Mouse (Mus musculus) induced T-regulatory cell, adult 2 months (primary cell): Measurements from ENCODE around the gene Pdgfc.

Source experiments
- DNase-seq: peaks from one replicate; pipeline ENCODE4 v3.0.0-alpha.2; 2012; ENCODE audit warnings: low read depth

Gene Pdgfc

DNA sequence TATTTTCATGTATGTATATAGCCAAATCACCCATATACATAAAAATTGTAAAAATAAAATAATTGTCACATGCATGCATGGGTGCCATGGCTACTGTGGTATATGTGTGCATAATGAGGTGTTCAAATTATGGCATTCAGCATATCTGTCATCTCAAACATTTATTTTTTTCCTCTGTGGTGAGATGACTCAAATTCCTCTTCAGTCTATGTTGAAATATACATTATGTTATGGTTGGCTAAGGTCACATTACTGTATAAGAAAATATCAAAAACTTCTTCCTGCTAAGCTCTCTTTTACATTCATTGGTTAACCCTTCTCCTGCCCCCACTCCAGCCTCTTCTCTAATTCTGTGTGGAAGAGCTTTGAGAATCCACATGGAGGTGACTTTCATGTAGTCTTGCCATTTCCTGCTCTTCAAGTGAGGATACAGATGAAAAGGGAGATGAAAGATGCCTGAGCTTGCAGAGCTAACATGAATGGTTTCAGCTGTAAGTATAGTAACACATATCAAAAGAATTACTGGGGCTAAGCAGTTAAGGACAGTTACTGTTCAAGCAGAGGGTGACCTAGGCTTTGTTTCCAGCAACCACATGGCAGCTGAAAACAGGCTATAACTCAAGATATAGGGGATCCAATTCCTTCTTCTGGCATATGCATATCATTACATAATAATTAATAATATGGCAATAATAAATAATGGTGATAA lies 124.4 kb downstream of the Pdgfc start:
- no peak for DNase-seq

- DNase-seq, result no peak
Measured at GRCm38 (mm10) chr3:81162129-81162528, 125.9 kb downstream of the Pdgfc start.

- DNase-seq, result no peak
Measured at GRCm38 (mm10) chr3:81164091-81164490, 127.9 kb downstream of the Pdgfc start.

- DNase-seq, result no peak
Measured at GRCm38 (mm10) chr3:81170073-81170809, 134.0 kb downstream of the Pdgfc start.

DNA sequence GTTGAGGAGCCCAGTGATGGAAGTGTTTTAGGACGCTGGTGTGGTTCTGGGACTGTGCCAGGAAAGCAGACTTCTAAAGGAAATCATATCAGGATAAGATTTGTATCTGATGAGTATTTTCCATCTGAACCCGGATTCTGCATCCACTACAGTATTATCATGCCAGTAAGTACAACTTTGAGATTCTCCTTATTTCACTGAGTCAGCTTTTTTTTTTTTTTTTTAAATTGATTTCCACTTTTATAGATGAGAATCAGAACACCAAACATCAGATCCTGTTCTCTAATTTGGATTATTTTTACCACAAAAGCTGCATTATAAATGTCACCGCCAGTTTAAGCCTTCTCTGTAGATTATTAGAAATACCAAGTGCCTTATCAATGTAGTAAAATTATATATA lies 138.6 kb downstream of the Pdgfc start:
- no peak for DNase-seq

GRCm38 (mm10) chr3:81181319-81182013 lies 145.2 kb downstream of the Pdgfc start:
- DNase-seq, result no peak

DNA sequence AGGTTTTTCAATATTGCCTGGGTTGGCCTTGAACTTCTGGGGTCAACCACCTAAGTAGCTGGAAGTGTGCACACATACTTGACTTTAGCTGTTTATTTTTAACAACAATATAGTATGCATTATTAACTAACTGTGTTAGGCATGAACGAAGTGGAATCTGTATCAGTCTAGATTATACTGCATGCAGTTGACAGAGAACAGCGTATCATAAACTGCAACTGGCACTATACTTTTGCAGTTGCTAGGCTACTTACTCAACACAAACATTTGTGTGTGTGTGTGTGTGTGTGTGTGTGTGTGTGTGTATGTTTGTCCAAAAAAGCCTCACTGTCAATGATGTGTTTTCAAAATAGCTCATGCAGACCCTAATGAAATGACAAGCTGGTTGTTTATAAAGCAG lies 160.7 kb downstream of the Pdgfc start:
- no peak for DNase-seq

DNA sequence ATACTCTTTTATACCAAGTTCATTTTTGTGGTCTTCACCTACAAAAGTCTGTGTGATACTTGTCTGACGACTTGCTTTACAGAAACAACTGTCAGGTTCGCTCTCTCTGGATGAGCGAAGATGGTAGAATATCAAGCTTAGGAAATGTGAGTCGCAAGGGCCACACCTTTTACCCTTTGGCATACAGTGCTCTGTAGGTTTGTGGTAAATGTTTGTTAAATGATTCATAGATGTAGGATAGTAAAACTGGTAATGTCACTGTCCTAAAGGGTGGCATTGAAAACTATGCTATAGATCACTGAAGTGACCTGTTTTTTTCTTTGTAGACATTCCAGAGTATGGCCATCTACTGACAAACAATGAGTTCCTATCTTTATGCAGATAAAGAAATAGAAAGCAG lies 161.4 kb downstream of the Pdgfc start:
- DNase-seq, result no peak

GRCm38 (mm10) chr3:81200647-81201046 lies 164.4 kb downstream of the Pdgfc start:
- no peak for DNase-seq

GRCm38 (mm10) chr3:81205201-81205600 lies 169.0 kb downstream of the Pdgfc start:
- DNase-seq, result no peak

DNA sequence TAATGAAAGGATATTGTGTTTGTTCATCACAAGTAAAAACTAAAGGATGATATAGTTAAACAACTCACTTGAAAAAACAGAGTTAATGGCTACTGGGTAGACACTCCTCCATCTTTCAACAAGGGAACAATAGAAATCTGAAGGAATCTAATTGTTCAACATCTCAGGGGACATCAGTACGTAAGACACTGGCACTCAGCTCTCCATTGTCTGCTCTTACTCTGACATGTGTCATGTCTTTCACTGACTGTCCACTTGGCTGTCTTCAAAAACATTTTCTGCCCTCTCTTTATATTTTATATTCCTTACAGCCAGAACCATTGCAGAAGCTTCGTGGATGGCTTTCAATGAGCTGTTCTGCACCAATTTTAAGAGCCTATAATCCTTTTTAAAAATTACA lies 172.0 kb downstream of the Pdgfc start:
- no peak for DNase-seq

- no peak for DNase-seq
Measured at GRCm38 (mm10) chr3:81211147-81211546, 174.9 kb downstream of the Pdgfc start.

- DNase-seq, result no peak
Measured at GRCm38 (mm10) chr3:81211666-81212065, 175.4 kb downstream of the Pdgfc start.

GRCm38 (mm10) chr3:81215547-81216118 lies 179.4 kb downstream of the Pdgfc start:
- no peak for DNase-seq

DNA sequence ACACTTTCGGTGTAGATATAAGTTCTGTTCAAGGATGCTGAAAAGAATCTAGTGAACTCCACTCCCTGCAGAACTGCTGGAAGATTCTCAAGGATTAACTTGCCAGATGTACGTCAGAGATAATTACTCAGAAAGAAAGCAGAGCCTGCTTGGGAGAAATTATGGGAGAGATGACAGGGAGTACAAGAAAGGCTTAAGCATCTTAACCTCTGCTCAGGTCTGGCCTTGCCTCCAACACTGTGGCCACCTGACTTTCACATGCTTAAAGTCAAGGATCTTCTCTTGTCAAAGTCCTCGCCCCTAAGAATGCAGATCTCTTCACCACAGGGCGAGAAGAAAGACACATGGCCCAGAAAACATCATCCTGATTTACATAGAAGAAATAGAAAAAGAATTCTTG lies 185.5 kb downstream of the Pdgfc start:
- no peak for DNase-seq

DNA sequence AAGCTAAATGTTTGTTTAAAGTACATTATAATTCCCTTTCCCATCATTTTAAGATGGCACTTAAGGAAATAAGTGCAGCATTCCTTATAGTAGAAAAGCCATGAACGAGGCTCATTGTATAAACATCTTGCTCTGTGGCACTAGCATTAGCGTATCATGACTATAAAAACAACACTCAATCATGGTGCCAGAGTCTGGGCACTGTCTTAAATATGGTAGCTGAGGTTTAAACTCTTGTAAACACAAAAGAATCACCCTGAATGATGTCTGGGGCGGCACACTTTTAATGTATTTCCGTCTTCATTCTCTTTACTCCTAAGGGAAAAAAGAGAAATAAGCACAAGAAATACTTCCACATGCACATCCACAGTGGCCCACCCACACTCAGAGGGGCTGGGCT lies 192.1 kb downstream of the Pdgfc start:
- DNase-seq, result no peak

- DNase-seq, result no peak
Measured at GRCm38 (mm10) chr3:81242697-81243590, 206.7 kb downstream of the Pdgfc start.

- DNase-seq, result no peak
Measured at GRCm38 (mm10) chr3:81243591-81243990, 207.4 kb downstream of the Pdgfc start.

GRCm38 (mm10) chr3:81262801-81263200 lies 226.6 kb downstream of the Pdgfc start:
- DNase-seq, result no peak
